Comparison of ENCODE assay signal across 14 mouse cellular contexts in genomic region chr7:110624961-110625360, GRCm38 (mm10). TPM values are rescaled to one million over a fixed set of nuclear protein-coding genes. Genes with fewer than 3 reads are reported as not detected.
A peak's percentile ranks its signal among the peaks of the same experiment; 100 is the strongest.
DNase-seq lines count a peak whose midpoint lies in the region; ATAC-seq and TF ChIP-seq lines count a peak whose summit lies in the region.
"Had no signal": no experiment of that assay in that cellular context is flagged by ENCODE, and none has a peak within 500 bp of the region (broad histone marks: within the 10 kb centered on the region; RNA-seq: fewer than 3 reads in every experiment).

No protein-coding gene starts in this region.

- H3K4me3 ChIP-seq in heart, embryonic 16.5 days (ENCODE audit: low read length) = no peak overlapping the region
- no peak overlapping the region for H3K4me3 ChIP-seq in C2C12 (ENCODE audit: insufficient read depth, poor library complexity, severe bottlenecking)
- H3K4me3 ChIP-seq: hindbrain, embryonic 10.5 days; midbrain, embryonic 15.5 days had no signal

- peak overlapping the region; percentile 8; the same call in 1 of the 2 replicates for H3K4me2 ChIP-seq in heart, embryonic 16.5 days (ENCODE audit: low read depth, low read length)
- H3K4me2 ChIP-seq: midbrain, embryonic 15.5 days had no signal

- no peaks in the 10 kb centered on the region for H3K36me3 ChIP-seq in heart, embryonic 16.5 days (ENCODE audit: control insufficient read depth, insufficient read depth)
- H3K36me3 ChIP-seq in C2C12 (ENCODE audit: control insufficient read depth, insufficient read depth) = no peaks in the 10 kb centered on the region
- H3K36me3 ChIP-seq: forebrain, embryonic 10.5 days; hindbrain, embryonic 10.5 days; limb, embryonic 10.5 days; midbrain, embryonic 15.5 days had no signal

- H3K4me1 ChIP-seq in heart, embryonic 16.5 days (ENCODE audit: control insufficient read depth, insufficient read depth, low read length) = peaks cover 44% of the 10 kb centered on the region

- H3K27ac ChIP-seq in heart, embryonic 16.5 days (ENCODE audit: low read length) = no peak overlapping the region
- H3K27ac ChIP-seq: forebrain, embryonic 10.5 days; hindbrain, embryonic 10.5 days; limb, embryonic 10.5 days; midbrain, embryonic 15.5 days had no signal

- intact Hi-C loops in heart, postnatal 36 days (cut with DNase I) = no loop called here

- no peak for DNase-seq in heart, postnatal 36 days
- DNase-seq in brain, adult 2 months (ENCODE audit: low read depth, low spot score) = peak; percentile 37
- peak; percentile 86 for DNase-seq in lung, postnatal 36 days
- DNase-seq in layer of hippocampus, postnatal 10 days (ENCODE audit: low spot score in 2 of 2) = no peak
- DNase-seq in cerebellum, adult 11-12 months = no peak
- DNase-seq: adrenal gland, postnatal 10 days; cerebellum, postnatal 14 days; kidney, adult 18-20 months had no signal

- H3K27me3 ChIP-seq in heart, embryonic 16.5 days (ENCODE audit: control insufficient read depth, insufficient read depth, low read length) = no peaks in the 10 kb centered on the region; the same call in none of the 2 replicates
- no peaks in the 10 kb centered on the region for H3K27me3 ChIP-seq in C2C12 (ENCODE audit: control insufficient read depth, insufficient read depth, insufficient read length)

- no peak overlapping the region for H3K9ac ChIP-seq in heart, embryonic 16.5 days (ENCODE audit: low read length)
- H3K9ac ChIP-seq: midbrain, embryonic 15.5 days had no signal

- no peak overlapping the region for H3ac ChIP-seq in C2C12 (ENCODE audit: control insufficient read depth, insufficient read length, low read depth)

- H3K9me3 ChIP-seq in heart, embryonic 16.5 days (replicated peaks; ENCODE audit: control insufficient read depth, low read length) = no peaks in the 10 kb centered on the region
- H3K9me3 ChIP-seq: forebrain, embryonic 10.5 days; hindbrain, embryonic 10.5 days; limb, embryonic 10.5 days; midbrain, embryonic 15.5 days had no signal

- no peak for TF ChIP-seq CTCF in C2C12 (IDR thresholded peaks at IDR 0.05; ENCODE audit: control insufficient read depth, insufficient read depth, insufficient read length)

- H3K79me3 ChIP-seq in C2C12 (ENCODE audit: low read depth) = no peaks in the 10 kb centered on the region

- no peaks in the 10 kb centered on the region for H3K79me2 ChIP-seq in C2C12 (ENCODE audit: control insufficient read depth, insufficient read depth)

- ATAC-seq in heart, embryonic 16.5 days (replicated peaks; ENCODE audit: extremely low read depth, insufficient read depth, low FRiP score) = no peak
- ATAC-seq: midbrain, embryonic 15.5 days had no signal

- WGBS in heart, embryonic 16.5 days = 56% methylated on average over 13 of the region's 13 CpGs

TF ChIP-seq in C2C12, 6 proteins besides CTCF, POLR2A, EP300 and RAD21:
- TF ChIP-seq MAX (IDR thresholded peaks at IDR 0.05) (no peak), MYOG (IDR thresholded peaks at IDR 0.05; ENCODE audit: control insufficient read depth, extremely low read depth, insufficient read length) (no peak), MYOD1 (IDR thresholded peaks at IDR 0.05; ENCODE audit: control insufficient read depth, insufficient read length, low read depth) (no peak), CEBPB (IDR thresholded peaks at IDR 0.05; ENCODE audit: low read depth) (peak; percentile 25), FOSL1 (IDR thresholded peaks at IDR 0.05; ENCODE audit: insufficient read depth, low read length, poor library complexity, severe bottlenecking) (no peak), USF1 (IDR thresholded peaks at IDR 0.05; ENCODE audit: low read depth) (no peak)

RNA-seq across cellular contexts. Expression of gene Adm, which starts 2.5 kb away (rescaled TPM):
- 22.6 and 25.8 TPM in 2 replicates for polyA plus RNA-seq in heart, embryonic 16.5 days (2015; fragmentation: Nextera tagmentation; extraction: Ambion mirVana)
- 10 to 100 TPM in 1 of 2 experiments, 1 to 10 TPM in 1; 8.3 to 10.2 TPM for total RNA-seq in heart, postnatal 36 days (2021)
- polyA plus RNA-seq in C2C12 (2012; fragmentation: generic; extraction: Trizol) = 0.09 TPM
- total RNA-seq in layer of hippocampus, postnatal 10 days (2021) = 1 to 10 TPM; 1.6 to 1.7 TPM

RNA-seq across cellular contexts. Expression of gene Sbf2, which starts 10.2 kb away (rescaled TPM):
- 30.8 and 35.0 TPM in 2 replicates for polyA plus RNA-seq in heart, embryonic 16.5 days (2015; fragmentation: Nextera tagmentation; extraction: Ambion mirVana)
- 10 to 100 TPM; 52.6 to 54.1 TPM for total RNA-seq in heart, postnatal 36 days (2021)
- 7.5 TPM for polyA plus RNA-seq in C2C12 (2012; fragmentation: generic; extraction: Trizol)
- total RNA-seq in layer of hippocampus, postnatal 10 days (2021) = 10 to 100 TPM; 82.9 to 86.0 TPM

Comparison
In these comparisons a context has a peak if more than half of its experiments do, and no peak if none do; other contexts are left out.
1. DNase-seq: peak in brain, adult 2 months (single experiment) and lung, postnatal 36 days (single experiment); none in heart, postnatal 36 days (0 of 2), layer of hippocampus, postnatal 10 days (0 of 2) and cerebellum, adult 11-12 months (single experiment).